Mouse (Mus musculus) kidney, embryonic 16.5 days (tissue): ENCODE results near the gene Tmed2. TPM values are rescaled to one million over a fixed set of nuclear protein-coding genes. Genes with fewer than 3 reads are reported as not detected.
A peak's percentile ranks its signal among the peaks of the same experiment; 100 is the strongest.

ENCODE experiments used
- ATAC-seq: fragments of 200-750 bp; cut with Nextera tagmentation; 2 replicates; pipeline ENCODE4 v1.8.0; 2017; ENCODE audit warnings: moderate TSS enrichment; ENCODE audit not compliant: low FRiP score, low TSS enrichment
- H3K27ac ChIP-seq: fragments of 300-500 bp; sonication (generic); 2 replicates; pipeline ENCODE4 v1.5.1; 2014; ENCODE audit warnings: low read length
- H3K27me3 ChIP-seq: fragments of 300-500 bp; sonication (generic); 2 replicates; pipeline ENCODE4 v1.6.1; 2014; ENCODE audit warnings: low read length, control low read depth, mixed read lengths; ENCODE audit not compliant: insufficient read depth
- H3K36me3 ChIP-seq: fragments of 300-500 bp; sonication (generic); 2 replicates; pipeline ENCODE4 v1.6.1; 2014; ENCODE audit warnings: low read length, control low read depth, mixed read lengths; ENCODE audit not compliant: insufficient read depth
- H3K4me1 ChIP-seq: fragments of 300-500 bp; sonication (generic); 2 replicates; pipeline ENCODE4 v1.6.1; 2014; ENCODE audit warnings: low read length, control low read depth, mixed read lengths; ENCODE audit not compliant: insufficient read depth
- H3K4me2 ChIP-seq: fragments of 300-500 bp; sonication (generic); replicated peaks from 2 replicates; pipeline ENCODE4 v1.6.1; 2014; ENCODE audit warnings: low read depth, low read length
- H3K4me3 ChIP-seq: fragments of 300-500 bp; sonication (generic); 2 replicates; pipeline ENCODE4 v1.5.1; 2014; ENCODE audit warnings: mild to moderate bottlenecking, low read length
- H3K9ac ChIP-seq: fragments of 300-500 bp; sonication (generic); replicated peaks from 2 replicates; pipeline ENCODE4 v1.6.1; 2014; ENCODE audit warnings: low read length
- H3K9me3 ChIP-seq: fragments of 300-500 bp; sonication (generic); 2 replicates; pipeline ENCODE4 v1.6.1; 2016; ENCODE audit warnings: low read length, control low read depth
- WGBS: fragments of 180-500 bp; shearing (Covaris S2); extraction: QIAGEN DNeasy Blood & Tissue Kit; methylation state at CpG from one replicate; pipeline ENCODE4 v1.1.7; 2014; 5-methylcytosine and 5-hydroxymethylcytosine counted together
- polyA plus RNA-seq: library from polyadenylated mRNA; unstranded; fragments of >200 nt; fragmentation: Nextera tagmentation; extraction: Ambion mirVana; gene quantifications from 2 replicates; pipeline ENCODE4 v1.2.1, GENCODE M21; 2015

Gene Tmed2
- polyA plus RNA-seq, 1 experiment from 2014 or later = 602 TPM

DNA sequence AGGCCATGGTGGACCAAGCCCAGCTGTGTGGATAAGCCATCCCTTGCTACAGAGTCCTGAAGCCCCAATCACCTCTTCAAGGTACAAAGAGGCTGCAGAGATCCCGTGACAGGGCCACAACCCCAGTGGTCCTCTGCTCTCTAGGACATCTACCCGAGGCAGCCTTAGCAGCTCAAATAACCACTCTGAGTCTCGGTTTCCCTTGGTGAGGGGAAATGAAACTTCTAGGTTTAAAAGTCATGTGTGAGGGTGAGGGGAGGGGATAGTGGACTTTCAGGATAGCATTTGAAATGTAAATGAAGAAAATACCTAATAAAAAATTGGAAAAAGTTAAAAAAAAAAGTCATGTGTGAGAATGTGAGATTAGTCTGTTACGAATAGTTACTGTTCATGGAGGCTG lies 18.9 kb upstream of the Tmed2 start:
- Histone ChIP-seq H3K9me3 (peaks cover 4% of the 10 kb centered on the region; the same call in 1 of the 2 replicates), H3K4me2 (no peak overlapping the region), H3K27ac (no peak overlapping the region), H3K27me3 (no peaks in the 10 kb centered on the region), H3K4me1 (no peaks in the 10 kb centered on the region), H3K4me3 (no peak overlapping the region), H3K36me3 (peaks cover 37% of the 10 kb centered on the region), H3K9ac (no peak overlapping the region)
- WGBS = 68% methylated on average over 4 of the region's 4 CpGs
- ATAC-seq = no peak

DNA sequence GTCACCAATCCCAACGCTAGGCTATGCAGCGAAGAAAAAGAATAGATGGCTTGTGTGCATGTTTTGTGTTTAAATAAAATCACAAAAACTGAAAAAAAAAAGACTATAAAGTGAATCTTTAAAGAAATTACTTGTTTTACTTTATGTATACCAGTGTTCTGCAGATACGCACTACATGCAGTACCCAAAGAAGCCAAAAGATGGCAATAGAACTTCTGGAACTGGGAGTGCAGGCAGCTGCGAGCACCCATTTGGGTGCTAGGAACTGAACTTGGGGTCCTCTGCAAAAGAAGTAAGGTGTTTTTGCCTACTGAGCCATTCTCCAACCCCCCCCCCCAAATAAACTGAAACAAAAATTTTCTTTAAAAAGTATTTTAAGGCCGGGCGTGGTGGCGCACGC lies 17.5 kb upstream of the Tmed2 start:
- H3K36me3 ChIP-seq = peaks cover 28% of the 10 kb centered on the region
- no peaks in the 10 kb centered on the region for H3K27me3 ChIP-seq
- peaks cover under 1% of the 10 kb centered on the region; the same call in 1 of the 2 replicates for H3K4me1 ChIP-seq
- H3K4me2 ChIP-seq = no peak overlapping the region
- H3K9me3 ChIP-seq = peaks cover 4% of the 10 kb centered on the region; the same call in 1 of the 2 replicates
- 99% methylated on average over 8 of the region's 8 CpGs for WGBS
- no peak for ATAC-seq
- no peak overlapping the region for H3K4me3 ChIP-seq
- no peak overlapping the region for H3K27ac ChIP-seq
- no peak overlapping the region for H3K9ac ChIP-seq

DNA sequence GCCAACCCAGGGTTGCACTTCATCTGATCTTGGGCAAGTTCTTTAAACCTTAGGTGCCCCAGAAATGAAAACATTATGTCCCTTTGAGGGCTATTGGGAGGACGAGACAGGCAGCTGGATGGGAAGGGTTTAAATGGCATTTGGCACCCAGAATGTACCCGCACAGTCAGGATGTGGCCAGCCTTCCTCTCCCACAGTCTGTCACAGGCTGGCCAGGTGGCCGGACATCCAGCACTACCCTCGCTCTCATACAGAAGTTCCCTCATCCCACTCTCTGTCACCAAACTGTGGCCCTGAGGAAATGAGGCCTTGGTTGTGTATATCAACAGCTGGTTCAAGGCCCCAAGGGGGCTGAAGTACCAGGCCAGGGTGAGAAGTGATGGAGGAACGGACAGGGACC lies 15.6 kb upstream of the Tmed2 start:
- ATAC-seq = no peak
- H3K4me1 ChIP-seq = peaks cover 20% of the 10 kb centered on the region
- no peak overlapping the region for H3K9ac ChIP-seq
- H3K9me3 ChIP-seq = peaks cover 4% of the 10 kb centered on the region; the same call in 1 of the 2 replicates
- 90% methylated on average over 5 of the region's 5 CpGs for WGBS
- no peaks in the 10 kb centered on the region for H3K27me3 ChIP-seq
- no peak overlapping the region for H3K4me2 ChIP-seq
- peaks cover 12% of the 10 kb centered on the region for H3K36me3 ChIP-seq
- H3K4me3 ChIP-seq = no peak overlapping the region
- no peak overlapping the region for H3K27ac ChIP-seq

DNA sequence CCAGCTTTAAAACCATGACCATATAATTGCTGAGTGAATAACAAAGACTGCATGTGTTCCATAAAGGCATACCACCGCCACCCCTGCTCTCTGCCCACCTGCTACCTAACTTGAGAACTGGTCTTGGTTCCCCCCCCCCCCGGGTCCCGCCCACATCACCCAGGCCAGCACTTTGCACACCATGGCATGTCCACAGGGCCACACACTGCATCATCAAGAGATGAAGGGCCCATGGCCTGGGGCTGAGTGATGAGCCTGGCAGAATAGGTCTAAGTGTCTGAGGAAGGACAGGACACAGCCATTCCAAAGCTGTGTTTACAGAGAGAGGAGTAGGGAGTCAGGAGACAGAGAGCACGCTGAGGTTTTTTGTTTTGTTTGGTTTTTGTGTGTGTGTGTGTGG lies 12.1 kb upstream of the Tmed2 start:
- H3K4me1 ChIP-seq = peaks cover 43% of the 10 kb centered on the region
- peak overlapping the region; percentile 65 for H3K27ac ChIP-seq
- peaks cover under 1% of the 10 kb centered on the region; the same call in 1 of the 2 replicates for H3K9me3 ChIP-seq
- H3K9ac ChIP-seq = peak overlapping the region; percentile 60
- 67% methylated on average over 4 of the region's 4 CpGs for WGBS
- ATAC-seq = no peak
- H3K27me3 ChIP-seq = no peaks in the 10 kb centered on the region
- H3K4me3 ChIP-seq = peak overlapping the region; percentile 78
- peaks cover 5% of the 10 kb centered on the region for H3K36me3 ChIP-seq
- peak overlapping the region; percentile 69 for H3K4me2 ChIP-seq

DNA sequence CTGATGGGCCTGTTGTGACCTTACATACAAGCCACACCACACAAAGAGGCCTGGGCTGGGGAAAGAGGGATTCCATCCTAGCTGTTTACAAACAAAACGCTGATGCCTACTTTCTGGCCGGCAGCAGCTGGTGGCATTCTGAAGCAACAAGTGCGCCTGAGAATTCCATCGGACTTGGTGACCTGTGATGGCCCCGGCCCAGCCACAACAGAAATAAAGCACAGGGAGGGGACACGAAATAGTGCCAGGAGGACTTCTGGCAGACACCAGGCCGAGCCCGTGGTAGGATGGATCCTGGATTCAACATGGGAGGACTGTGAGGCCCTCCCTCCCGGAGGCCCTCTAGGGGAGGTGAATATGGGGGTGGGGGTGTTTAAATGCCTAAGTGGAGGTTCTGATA lies 11.7 kb upstream of the Tmed2 start:
- Histone ChIP-seq H3K27ac (peak overlapping the region; percentile 65), H3K4me2 (peak overlapping the region; percentile 69), H3K4me1 (peaks cover 43% of the 10 kb centered on the region), H3K9me3 (no peaks in the 10 kb centered on the region), H3K36me3 (peaks cover under 1% of the 10 kb centered on the region), H3K4me3 (peak overlapping the region; percentile 78), H3K9ac (peak overlapping the region; percentile 60), H3K27me3 (no peaks in the 10 kb centered on the region)
- WGBS = 11% methylated on average over 9 of the region's 9 CpGs
- no peak for ATAC-seq

DNA sequence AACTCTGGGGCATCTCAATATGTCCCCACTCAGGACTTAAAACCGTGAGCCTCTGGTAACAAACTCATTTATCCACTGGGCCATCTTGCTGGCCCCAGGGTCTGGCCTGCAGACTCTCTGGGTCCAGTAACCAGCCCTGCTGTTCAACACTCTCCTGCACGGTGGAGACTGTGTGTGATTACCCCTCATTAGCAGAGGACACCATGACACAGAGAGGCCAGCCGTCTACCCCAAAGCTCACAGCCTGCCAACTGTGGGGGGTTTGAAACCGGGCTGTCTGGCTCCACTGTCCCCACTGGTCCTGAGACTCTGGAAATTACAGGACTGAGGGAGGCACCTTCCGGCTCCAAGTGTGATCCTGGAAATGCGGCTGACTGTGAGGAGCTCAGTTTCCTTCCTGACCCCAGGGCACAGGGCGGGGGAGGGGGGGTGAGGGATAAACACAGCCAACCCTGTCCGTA lies 11.3 kb upstream of the Tmed2 start:
- peak overlapping the region; percentile 65 for H3K27ac ChIP-seq
- 7% methylated on average over 8 of the region's 8 CpGs for WGBS

DNA sequence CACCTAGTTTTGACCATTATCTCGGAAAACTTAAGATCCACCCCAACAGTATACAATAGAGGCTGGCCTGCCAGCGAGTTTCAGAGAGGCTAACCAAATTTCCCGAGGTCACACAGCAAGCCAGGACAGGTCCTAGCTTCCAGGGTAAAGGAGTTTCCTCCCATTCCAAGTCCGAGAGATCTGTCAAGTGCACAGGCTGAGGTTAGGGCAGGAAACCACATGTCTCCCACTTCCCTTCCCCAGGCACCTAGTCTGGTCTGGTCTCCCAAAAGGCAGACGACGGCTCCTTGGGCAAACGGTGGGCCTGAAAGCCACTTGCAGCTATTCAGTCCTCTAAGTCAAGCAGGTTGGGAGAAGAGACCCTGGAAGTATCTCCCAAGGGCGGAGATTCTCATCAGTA lies 10.8 kb upstream of the Tmed2 start:
- WGBS = 32% methylated on average over 8 of the region's 8 CpGs

More for the DNA sequence above, 11.3 kb upstream of the Tmed2 start:
- H3K9me3 ChIP-seq = no peaks in the 10 kb centered on the region
- peak overlapping the region; percentile 78 for H3K4me3 ChIP-seq
- no peaks in the 10 kb centered on the region for H3K27me3 ChIP-seq
- ATAC-seq = 0 out of 2 replicates have a peak, but pooled peaks have one; percentile 14
- peak overlapping the region; percentile 69 for H3K4me2 ChIP-seq
- H3K9ac ChIP-seq = peak overlapping the region; percentile 60
- H3K4me1 ChIP-seq = peaks cover 43% of the 10 kb centered on the region
- H3K36me3 ChIP-seq = no peaks in the 10 kb centered on the region; the same call in 1 of the 2 replicates

DNA sequence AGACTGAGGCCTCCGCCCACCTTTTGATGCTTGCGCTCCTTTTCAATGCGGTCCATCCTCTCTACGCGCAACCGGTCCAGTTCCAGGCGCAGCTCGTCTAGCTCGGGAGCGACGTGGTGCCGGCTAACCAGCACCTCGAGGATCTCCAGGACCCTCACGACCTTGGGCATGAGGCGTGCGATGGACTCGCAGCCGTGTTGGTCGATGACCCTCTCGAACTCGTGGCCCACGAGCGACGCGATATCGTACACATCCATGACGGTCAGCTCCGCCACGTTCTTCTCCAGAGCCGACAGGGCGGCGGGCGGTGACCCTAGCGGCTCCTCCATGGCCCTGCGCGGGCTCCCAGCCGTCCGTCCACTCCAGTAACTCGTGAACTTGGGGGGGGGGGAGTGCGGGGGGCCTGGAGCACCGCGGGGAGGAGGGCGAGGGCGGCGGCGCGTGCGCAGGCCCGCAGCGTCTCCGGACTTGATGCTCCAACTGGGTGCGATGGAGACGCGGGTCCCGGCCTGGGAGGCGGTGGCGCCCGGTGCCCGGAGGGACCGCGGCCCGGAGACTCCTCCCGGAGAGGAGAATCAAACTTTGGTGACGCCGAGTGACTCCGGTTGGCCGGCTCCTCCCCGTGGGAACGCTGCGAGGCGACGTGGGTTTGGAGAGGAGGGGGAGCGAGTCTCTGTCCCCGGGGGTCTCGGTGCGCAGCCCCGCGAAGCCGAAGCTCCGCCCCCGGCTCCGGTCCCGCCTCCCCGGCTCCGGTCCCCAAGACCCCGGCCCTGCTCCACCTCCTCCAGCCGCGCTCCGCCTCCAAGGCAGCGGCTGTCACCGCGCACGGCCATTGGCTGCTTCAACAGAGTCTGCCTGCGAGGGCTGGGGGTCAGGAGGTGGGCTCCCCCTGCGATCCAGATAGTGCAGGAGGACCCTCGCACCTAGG lies 9.6 kb upstream of the Tmed2 start, which contains the start of gene Rilpl1:
Rilpl1 (minus strand) TSS at position 737 of the 928 bp plus-strand sequence.
- Histone ChIP-seq H3K4me1 (peaks cover 43% of the 10 kb centered on the region), H3K4me2 (peak within 1 kb of the TSS; percentile 69), H3K4me3 (peak within 1 kb of the TSS; percentile 78), H3K9ac (peak within 1 kb of the TSS; percentile 76), H3K27me3 (no peaks in the 10 kb centered on the region), H3K36me3 (no peaks in the 10 kb centered on the region), H3K27ac (peak within 1 kb of the TSS; percentile 80), H3K9me3 (no peaks in the 10 kb centered on the region)
- WGBS = under 1% methylated on average over 75 of the region's 96 CpGs
- ATAC-seq = peak; percentile 88

More for the DNA sequence above, 10.8 kb upstream of the Tmed2 start:
- peak overlapping the region; percentile 69 for H3K4me2 ChIP-seq
- peak overlapping the region; percentile 76 for H3K9ac ChIP-seq
- no peaks in the 10 kb centered on the region for H3K36me3 ChIP-seq
- no peaks in the 10 kb centered on the region for H3K27me3 ChIP-seq
- H3K4me3 ChIP-seq = peak overlapping the region; percentile 78
- no peak for ATAC-seq
- peaks cover 43% of the 10 kb centered on the region for H3K4me1 ChIP-seq
- peak overlapping the region; percentile 65 for H3K27ac ChIP-seq
- H3K9me3 ChIP-seq = no peaks in the 10 kb centered on the region

DNA sequence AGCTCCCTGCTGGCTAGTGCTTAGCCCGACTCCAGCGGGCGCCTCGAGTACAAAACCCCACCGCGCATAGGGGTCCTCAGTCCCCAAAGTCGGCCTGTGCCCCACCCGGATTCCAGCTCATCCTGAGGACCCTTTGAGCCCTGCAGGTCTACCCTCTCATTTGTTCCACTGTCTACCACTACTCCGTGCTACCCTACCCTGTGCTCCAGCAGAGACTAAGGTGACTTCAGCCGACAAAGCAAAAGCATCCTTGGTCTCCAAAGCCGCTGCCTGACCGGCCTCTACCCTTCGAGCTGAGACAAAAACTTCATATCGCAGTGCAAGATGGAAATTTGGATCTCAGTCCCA lies 8.9 kb upstream of the Tmed2 start:
- WGBS = 14% methylated on average over 14 of the region's 14 CpGs
- Histone ChIP-seq H3K27ac (peak overlapping the region; percentile 70), H3K4me3 (peak overlapping the region; percentile 78), H3K4me2 (peak overlapping the region; percentile 69), H3K27me3 (no peaks in the 10 kb centered on the region), H3K4me1 (peaks cover 45% of the 10 kb centered on the region), H3K9ac (peak overlapping the region; percentile 76), H3K36me3 (no peaks in the 10 kb centered on the region), H3K9me3 (no peaks in the 10 kb centered on the region)
- no peak for ATAC-seq
